Mouse (Mus musculus): ENCODE results near the gene Ccl21b. TPM values are rescaled to one million over a fixed set of nuclear protein-coding genes. Genes with fewer than 3 reads are reported as not detected.
"Not testable (repeated sequence)": the region's sequence is repeated elsewhere in the genome, so short reads cannot be mapped to it uniquely, and the experiment has no call there.

Gene Ccl21b
- total RNA-seq (2021) = not detected
- long read RNA-seq, experiment 1, partial matches to known transcripts = 0 of 16 reads
- long read RNA-seq, experiment 1, other reads (novel, unspliced or antisense) = 16 of 16 reads
- long read RNA-seq, experiment 2, partial matches to known transcripts = 0 of 8 reads
- long read RNA-seq, experiment 2, other reads (novel, unspliced or antisense) = 8 of 8 reads

DNA sequence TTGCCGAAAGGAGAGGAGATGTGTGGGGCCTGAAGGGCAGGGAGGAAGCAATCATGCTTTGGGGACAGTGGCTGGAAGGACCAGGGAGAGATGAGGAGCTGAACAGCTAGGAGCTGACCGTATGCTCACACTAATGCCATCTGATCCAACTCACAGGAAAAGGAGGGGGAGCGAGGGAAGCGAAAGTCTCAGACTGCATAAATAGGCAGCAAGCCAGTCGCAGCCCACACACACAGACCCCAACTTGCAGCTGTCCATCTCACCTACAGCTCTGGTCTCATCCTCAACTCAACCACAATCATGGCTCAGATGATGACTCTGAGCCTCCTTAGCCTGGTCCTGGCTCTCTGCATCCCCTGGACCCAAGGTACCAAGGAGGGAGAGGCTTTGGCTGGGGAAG lies at the start of gene Ccl21b:
Ccl21b (plus strand) TSS at position 301 of the 400 bp plus-strand sequence.
- not testable (repeated sequence) for DNase-seq (ENCODE audit: low spot score in 2 of 2)

DNA sequence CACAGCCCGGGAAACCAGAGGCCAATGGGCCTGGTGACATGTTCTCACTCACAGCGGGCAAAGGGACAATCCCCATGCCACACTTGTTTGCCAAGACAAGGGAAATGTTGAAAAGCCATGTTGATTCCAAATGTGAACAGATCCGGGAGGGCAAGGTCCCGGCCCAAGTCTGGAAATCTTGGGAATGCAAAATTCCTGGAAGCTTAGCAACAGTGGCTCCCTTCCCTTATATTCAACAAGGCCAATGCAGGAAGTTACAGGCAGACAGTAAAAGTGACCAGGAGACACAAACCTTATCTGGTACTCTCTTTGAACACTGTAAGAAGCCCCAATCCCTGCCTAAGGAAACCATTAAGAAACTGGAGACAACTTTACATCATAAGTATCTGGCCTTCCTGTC lies 15.2 kb upstream of the Ccl21b start, which contains the start of gene Gm10600:
Gm10600 (plus strand) TSS at position 301 of the 400 bp plus-strand sequence.
- not testable (repeated sequence) for DNase-seq (ENCODE audit: low spot score in 2 of 2)

GRCm38 (mm10) chr4:42293967-42294366 lies 38.4 kb downstream of the Ccl21b start, which contains the start of gene Gm21953:
TSS of gene Gm21953 (plus strand) at chr4:42294267.
- not testable (repeated sequence) for DNase-seq (ENCODE audit: low spot score in 2 of 2)

Other genes starting within 250 kb of the Ccl21b start
- 1 to 10 TPM; 2.3 to 3.5 TPM for gene Gm21093, start 221.0 kb upstream of the Ccl21b start, total RNA-seq (2021)
- gene Gm3893, start 164.6 kb upstream of the Ccl21b start, total RNA-seq (2021) = not detected
- 10 to 100 TPM; 12.4 to 14.1 TPM for gene Gm13304, start 140.9 kb upstream of the Ccl21b start, total RNA-seq (2021)
- gene Gm13306, start 102.3 kb upstream of the Ccl21b start, total RNA-seq (2021) = 1 to 10 TPM; 8.9 to 9.1 TPM
- gene Gm13305, start 87.2 kb upstream of the Ccl21b start, total RNA-seq (2021) = 1 to 10 TPM; 3.4 to 3.7 TPM
- 1 to 10 TPM; 6.0 to 6.7 TPM for gene Gm10600, start 15.1 kb upstream of the Ccl21b start, total RNA-seq (2021)
- not detected for gene Gm21953, start 38.5 kb downstream of the Ccl21b start, total RNA-seq (2021)
- gene Fam205a3, start 62.6 kb downstream of the Ccl21b start, total RNA-seq (2021) = under 1 TPM in 1 of 2 experiments, not detected in 1; 0.76 TPM
- gene Gm21586, start 183.6 kb downstream of the Ccl21b start, total RNA-seq (2021) = not detected
- 1 to 10 TPM; 1.8 to 1.9 TPM for gene Gm2163, start 211.0 kb downstream of the Ccl21b start, total RNA-seq (2021)